Mouse (Mus musculus) spleen, adult 2 months (tissue): ENCODE results near the gene Ccdc102a.
A peak's percentile ranks its signal among the peaks of the same experiment; 100 is the strongest.

ENCODE experiments used
- CTCF ChIP-seq: fragments of 200-500 bp; IDR thresholded peaks from 2 replicates; pipeline ENCODE4 v1.5.1; 2011; ENCODE audit warnings: mild to moderate bottlenecking, inconsistent platforms; ENCODE audit not compliant: insufficient read depth, insufficient read length, insufficient replicate concordance; ENCODE audit errors: extremely low read depth
- POLR2A ChIP-seq: fragments of 200-500 bp; IDR thresholded peaks from 2 replicates; pipeline ENCODE4 v1.6.1; 2011; ENCODE audit warnings: low read depth, low read length, inconsistent platforms

GRCm38 (mm10) chr8:94908847-94909246 lies 9.1 kb downstream of the Ccdc102a start:
- TF ChIP-seq CTCF (peak; percentile 83; the same call in 1 of the 2 replicates), POLR2A (no peak)
